Mouse (Mus musculus) cerebellum, adult 9-10 months (tissue): ENCODE results near the gene Shkbp1.
A peak's percentile ranks its signal among the peaks of the same experiment; 100 is the strongest.

Experiments
- DNase-seq: peaks from one replicate; pipeline ENCODE4 v3.0.0; 2022

Gene Shkbp1

DNA sequence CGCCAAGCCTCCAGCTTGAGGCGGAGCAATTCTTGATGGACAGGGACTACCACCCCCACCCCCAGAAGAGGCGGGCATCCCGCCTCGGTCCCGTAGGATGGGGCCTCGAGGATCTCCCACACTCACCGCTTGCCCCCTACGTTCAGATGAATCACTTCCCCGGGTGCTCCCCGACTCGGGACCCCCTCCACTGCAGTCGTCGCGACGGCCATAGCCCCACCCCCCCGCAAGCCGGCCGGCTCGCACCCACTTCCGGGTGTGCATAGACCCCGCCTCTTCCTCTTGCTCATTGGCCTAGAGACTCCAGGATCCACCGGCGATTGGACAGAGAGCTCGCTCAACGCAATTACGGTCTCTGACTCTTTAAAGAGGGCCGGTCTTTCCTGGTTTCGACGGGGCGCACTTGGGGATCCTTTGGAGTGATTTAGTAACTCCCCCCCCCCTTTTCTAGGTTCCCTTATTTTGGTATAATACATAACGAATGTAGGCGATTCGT lies at the start of gene Shkbp1:
TSS of gene Shkbp1 (minus strand) at position 275 of the 496 bp plus-strand sequence.
- DNase-seq, result peak; percentile 86

DNA sequence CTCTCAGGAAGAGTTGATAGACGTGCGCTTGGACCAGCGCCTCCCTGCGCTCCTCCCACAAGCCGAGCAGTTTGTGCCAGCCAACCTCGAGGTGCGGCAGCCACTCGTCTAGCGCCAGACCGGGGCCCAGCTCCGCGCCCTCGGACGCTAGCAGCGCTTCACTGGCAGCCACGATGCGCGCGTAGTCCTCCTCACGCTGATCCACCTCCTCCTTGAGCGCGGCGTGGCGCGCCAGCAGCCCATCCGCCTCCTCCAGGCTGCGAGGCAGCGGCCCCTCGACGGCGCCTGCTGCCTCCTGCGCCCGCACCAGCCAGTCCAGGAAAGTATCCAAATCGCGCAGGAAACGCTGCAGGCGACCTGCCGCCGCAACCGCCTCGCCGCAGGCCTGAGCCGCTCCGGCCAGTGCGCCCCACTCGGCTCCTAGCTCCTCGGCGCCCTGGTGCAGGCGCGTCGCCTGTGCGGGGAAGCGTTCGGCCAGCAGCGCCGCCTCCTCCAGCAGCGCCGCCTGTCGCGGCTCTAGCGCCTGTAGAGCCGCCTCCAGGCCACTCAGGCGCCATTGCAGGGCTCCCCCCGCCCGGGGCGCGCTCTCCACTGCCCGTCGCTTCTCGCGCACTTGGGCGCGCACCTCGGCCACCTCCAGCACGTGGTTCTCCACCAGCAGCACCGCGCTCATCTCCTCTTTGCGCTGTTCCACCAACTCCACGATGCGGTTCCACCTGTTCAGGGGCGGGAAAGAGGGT lies 48.6 kb upstream of the Shkbp1 start:
- peak; percentile 36 for DNase-seq

DNA sequence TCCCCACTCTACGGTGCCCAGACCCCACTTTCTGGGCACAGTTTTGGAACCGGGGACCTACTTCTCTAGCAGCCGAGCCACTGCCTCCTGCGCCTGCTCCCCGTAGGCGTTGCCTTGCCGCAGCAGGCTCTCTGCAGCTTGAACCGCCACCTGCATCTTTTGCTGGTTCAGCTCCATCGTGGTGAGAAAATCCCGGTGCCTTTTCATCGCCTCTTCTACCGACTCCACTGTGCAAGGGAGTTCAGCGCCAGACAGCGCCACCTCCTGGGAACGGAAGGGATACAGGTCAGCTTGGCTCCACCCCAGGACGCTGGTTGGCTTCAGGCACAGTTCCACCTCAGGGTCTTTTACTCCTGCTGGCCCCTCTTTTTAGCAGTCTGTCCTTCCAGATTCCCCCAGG lies 46.9 kb upstream of the Shkbp1 start:
- peak; percentile 89 for DNase-seq

DNA sequence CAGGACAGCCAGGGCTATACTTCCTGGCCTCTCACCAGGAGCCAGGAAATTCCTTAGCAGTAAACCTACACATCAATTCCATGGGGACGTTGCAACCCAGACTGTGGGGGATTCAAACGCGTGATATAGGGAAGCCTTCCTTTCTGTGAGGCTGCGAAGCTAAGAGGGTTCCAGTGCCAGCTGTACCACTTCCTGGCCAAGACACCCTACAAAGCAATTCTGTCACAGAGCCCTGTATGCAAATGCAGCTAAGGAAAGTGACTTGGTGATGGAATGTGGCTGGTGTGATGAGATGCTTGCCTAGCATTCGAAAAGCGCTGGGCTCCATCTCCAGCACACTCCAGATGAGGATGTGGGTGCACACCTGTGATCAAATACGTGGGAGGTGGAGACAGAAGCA lies 44.7 kb upstream of the Shkbp1 start:
- no peak for DNase-seq

DNA sequence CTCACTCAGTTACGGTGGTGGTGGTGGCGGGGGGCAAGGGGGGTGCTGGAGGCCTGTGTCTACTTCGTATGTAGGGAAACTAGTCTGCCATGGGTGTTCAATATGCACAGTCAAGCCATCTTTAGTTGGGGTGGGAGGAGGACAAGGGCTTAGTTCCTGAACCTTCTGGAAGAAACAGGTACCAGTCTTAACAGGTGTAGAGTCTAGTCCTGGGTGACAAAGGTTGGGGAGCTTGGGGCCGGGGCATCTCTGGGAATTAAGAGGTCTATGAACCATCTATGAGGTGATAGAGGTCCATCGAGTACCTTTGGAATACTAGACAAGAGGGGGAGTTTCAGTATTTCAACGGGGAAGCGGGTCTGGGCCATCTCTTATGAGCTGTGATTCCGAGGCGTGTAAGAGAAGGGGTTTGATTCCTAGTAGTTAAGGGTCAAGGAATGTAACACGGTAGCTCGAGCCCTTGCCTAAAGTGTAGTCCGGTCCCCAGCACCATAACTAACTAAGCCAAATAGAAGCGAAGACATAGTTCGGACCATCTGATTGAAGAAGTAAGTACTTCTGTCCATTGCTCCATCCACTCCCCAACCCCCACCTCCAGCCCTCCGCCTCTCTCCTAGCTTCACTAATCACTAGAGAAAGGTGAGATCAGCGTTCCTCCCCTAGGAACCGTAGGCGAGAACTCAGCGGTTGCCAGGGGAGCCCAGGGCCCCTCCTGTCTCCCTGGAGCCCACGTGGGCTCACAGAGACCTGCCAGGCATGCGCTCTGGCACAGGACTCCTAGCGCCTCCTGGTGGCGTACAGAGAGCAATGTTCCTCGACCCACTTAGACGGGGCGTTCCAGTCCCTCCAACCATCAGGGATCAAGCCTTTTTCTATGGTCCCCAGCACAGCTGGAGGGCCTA lies 41.5 kb upstream of the Shkbp1 start:
- DNase-seq, result peak; percentile 68

DNA sequence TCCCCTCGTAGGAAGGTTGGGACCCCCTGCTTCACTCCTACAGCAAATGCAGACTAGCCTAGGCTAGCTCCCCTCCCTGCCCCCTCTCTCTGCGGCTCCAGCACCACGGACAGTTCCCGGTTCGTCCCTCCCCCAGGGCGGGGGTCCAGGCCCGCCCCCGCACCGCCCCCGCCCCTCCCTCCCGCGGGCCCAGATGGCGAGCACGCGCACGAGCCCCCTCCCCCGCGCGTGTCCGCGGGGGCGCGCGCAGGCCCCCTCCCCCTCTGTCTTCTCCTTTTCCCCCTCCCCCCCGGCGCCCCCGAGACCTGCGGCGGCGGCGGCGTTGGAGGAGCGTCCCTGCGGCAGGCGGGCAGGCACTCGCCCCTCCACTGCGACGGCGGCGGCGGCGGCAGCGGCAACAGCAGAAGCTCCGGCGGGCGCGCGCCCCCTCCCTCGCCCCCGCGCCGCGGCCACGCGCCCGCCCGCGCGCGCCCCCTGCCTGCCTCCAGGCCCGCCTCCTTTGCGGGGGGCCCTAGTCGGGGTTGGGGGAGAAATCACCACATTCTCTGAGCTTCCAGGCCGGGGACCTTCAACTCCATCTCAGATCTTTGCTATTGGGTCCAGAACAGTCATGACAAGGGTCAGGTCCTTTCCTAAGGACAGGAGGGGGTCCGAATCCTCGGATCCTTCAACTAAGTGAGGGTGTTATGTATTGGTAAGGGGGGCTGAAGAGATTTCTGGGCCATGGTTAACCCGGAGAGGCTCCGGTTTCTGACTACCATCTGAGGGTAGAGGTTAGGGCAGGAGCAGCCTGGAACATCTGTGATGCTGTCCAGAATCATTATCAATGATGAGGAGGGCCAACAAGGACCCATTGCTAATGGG lies 40.6 kb upstream of the Shkbp1 start:
- DNase-seq, result peak; percentile 74

DNA sequence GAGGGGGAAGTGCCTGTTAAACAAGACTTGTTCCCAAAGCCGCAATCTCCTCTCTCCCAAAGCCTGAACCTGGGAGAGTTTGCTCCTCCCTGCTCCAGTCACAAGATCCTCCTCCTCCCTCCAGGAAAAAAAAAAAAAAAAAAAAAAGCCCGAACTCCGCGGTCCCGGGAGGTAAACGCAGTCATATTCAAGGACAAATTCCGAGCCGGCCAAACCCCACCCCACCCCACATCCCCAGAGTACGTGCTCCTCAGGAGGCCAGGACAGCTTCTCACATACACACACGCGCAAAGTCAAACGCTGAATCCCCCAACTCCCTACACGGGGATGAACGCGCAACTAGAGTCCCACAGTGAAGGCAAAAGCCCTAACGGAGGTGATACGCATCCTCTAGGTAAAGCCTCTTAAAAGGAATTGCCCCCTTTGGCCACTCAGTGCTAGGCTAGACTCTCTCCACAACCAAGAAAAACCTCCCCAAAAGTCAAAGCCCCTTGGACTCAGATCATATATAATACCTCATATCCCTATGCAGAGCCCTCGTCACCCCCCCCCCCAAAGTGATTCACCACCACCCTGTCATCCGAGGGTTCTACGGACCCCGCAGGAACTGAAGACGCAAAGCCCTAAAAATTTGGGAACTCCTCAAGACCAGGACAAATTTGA lies 39.8 kb upstream of the Shkbp1 start:
- peak; percentile 71 for DNase-seq

DNA sequence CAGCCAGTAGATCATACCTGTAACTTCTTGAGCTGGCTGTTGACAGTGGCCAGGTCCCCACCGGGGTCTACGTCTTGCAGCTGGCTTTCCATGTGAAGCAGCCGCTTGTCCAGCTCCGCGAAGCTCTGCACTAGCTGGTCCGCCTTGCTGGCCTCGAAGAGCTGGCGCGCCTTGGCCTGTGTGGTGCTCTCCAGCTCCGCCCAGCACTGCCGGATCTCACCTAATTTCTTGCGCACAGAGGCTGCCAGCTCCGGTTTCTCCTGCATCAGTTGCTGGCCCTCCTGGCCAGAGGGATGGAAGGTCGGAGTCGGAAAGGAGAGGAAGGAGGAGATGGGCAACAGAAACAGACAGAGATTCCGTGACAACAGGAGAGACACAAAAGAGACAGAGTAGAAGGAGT lies 35.6 kb upstream of the Shkbp1 start:
- DNase-seq, result peak; percentile 61

DNA sequence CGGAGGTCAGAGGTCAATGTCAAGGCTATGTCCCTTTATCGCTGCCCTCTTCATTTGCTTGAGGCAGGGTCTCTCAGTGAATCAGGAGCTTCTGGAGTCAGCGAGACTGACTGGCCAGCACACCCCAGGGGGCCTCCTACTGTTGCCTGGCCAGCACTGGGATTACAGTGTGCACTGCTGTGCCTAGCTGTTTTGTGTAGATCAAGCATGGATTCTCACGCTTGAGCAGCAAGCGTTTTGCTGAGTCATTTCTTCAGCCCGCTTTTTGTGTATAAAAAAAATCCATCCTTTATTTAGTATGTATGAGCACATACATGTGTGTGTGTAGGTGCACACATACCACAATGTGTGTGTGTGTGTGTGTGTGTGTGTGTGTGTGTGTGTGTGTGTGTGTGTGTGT lies 33.4 kb upstream of the Shkbp1 start:
- DNase-seq, result no peak

DNA sequence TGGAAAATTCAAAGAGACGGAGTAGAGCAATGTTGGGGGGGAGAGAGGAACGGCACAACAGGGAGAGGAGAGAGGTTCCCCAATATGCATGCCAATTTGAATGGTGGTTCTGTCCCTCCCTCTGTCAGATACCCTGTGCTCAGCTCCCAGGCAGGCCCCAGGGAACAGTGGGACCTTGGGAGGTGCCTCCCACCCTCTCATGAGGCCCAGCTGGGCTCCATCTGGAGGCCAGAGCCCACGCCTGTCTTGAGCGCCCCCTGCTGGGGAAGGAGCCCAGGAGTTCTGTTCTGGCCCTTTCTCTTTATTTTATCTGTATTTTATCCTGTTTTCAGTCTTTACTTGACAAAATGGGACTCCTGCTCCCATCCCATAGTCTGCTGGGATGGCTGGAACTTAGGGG lies 28.9 kb upstream of the Shkbp1 start:
- DNase-seq, result no peak

DNA sequence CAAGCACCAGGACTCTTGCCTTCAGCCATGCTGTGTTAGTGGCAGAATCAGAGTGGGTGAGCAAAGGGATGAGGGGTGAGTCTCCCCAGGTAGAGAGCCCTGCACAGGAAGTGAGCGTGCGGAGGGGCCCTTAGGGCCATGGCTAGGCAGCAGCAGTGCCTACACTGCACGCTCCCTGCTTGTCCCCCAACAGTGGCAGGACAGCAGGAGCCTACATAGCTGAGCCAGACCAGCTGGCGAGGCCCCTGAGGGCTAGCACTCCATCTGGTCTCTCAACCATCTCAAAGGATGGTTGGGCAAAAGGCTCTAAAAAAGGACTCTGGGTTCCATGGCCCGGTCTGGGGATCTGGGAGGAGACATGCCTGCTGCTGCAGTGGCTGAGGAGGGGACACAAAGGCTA lies 28.3 kb upstream of the Shkbp1 start:
- peak; percentile 81 for DNase-seq

DNA sequence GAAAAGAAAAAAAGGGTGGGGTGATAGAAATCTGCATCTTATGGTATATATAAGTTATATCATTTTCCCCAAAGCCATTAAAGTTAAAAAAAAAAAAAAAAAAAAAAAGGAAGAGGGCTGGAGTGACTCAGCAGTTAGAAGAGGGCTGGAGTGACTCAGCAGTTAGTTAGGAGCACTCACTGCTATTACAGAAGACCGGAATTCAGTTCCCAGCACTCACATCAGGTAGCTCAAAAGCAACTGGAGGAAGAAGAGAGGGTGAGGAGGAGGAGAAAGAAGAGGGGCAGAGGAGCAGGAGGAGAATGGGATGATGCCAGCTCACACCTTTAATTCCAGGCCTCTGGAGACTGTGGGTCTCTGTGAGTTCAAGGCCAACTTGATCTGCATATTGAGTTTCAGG lies 27.4 kb upstream of the Shkbp1 start:
- DNase-seq, result no peak

DNA sequence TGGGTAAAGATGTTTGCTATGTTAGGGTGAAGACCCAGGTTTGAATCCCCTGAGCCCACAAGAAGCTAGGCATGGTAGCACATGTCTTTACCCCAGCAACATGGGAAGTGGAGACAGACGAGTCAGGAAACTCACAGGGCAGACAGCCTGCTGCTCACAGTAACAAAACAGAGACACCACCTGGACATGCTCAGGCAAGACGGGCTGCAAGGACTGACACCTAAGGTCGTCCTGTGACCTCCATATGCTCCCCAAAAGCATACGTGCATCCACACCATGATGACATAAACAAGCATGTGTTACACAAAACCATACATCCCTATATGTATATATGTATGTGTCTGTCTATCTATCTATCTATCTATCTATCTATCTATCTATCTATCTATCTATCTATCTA lies 25.7 kb upstream of the Shkbp1 start:
- DNase-seq, result no peak

DNA sequence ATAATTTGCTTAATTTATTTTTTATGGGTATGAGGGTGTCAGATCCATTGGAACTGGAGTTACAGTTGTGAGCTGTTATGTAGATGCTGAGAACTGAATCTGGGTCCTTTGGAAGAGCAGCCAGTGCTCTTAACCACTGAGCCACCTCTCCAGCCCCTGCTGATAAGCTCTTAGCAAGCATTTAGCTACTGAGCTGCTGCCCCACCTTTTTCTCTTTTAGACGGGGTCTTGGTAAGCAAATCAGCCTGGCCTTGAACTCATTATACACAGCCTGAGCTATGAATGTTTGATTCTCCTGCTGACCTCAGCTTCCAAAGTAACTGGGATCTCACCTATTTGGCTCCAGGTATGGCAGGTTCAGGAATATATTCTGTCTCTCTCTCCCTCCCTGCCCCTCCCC lies 25.2 kb upstream of the Shkbp1 start:
- no peak for DNase-seq

DNA sequence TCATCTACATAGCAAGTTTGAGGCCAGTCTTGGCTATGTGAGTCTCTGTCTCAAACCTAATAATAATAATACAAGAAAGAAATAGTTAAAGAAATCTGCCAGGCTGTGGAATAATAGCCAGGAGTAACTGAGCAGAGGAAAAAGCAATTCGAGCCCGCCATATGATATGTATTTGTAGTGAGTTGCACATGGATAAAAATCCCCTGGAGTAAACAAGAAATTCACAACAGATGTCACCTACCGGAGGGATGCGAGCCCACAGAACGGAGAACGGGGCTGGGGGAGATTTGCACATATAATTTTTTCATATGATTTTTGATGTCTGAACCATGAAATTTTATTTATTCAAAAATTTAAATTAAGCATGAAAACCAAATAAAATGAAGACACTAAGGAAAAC lies 24.0 kb upstream of the Shkbp1 start:
- DNase-seq, result no peak

DNA sequence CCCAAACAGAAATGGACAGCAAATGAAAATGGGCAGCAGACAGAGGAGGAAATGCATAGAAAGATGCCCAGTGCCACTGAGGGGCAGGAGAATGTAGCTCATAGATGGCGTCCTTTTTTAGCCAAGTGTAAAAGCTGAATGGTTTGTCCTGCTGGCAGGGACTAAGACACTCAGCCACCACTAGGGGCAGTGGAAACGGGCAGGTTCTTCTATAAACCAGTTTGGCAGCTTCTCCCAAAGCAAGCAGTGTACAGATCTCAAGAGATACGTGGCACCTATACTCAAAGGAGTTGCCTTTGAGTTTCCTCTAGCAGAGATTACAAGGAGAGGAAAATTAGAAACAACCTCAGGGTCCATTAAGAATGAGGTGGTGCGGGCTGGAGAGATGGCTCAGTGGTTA lies 22.6 kb upstream of the Shkbp1 start:
- DNase-seq, result no peak

DNA sequence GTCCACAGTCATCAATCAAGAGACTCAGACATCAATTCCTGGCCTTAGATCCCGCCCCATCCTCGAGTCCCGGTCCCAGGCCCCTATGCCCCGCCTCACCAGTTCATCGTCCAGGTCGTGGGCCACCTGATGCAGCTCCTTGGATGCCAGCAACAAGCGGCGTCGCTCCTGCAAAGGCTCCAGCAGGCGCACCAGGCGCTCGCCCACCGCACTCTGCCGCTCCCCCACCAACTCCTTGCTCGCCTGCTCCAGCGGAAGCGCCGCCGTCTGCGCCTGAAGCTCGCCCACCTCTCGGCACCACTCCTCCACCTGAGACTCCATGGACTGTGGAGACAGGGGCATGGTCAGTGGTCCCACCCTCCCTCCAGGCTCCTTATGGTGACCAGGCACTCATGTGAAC lies 19.5 kb upstream of the Shkbp1 start:
- DNase-seq, result no peak

DNA sequence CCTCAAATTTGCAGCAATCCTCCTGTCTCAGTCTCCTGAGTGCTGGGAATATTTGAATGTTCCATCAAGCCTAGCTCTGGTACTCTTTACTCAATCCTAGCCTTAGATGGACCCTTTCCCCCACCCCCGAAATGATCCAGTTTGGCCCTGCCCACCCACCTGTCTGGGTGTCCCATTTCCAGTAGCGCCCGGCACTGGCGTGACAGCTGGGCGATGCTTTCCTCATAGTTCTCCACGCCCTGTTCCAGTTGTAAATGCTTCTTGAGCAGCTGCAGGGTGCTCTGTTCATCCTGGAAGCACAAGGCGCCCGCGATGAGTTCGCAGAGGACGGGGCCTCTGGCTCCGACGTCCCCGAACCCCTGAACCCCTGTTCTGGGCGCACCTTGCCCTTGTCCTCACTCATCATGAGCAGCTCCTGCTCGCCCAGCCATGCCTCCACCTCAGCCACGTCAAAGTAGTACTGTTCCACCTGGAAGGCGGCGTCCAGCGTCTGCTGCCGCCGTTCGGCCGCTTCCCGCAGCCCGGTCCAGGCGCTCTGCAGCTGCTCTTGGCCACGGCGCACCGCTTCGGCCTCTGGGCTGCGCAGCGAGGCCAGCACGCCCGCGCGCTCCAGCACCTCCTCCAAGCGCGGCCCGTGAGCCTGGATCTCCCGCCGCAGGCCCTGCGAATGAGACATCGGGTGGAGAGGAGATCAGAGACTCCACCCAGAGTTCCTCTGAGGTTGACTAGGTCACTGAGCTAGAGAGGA lies 16.1 kb upstream of the Shkbp1 start:
- DNase-seq, result no peak

DNA sequence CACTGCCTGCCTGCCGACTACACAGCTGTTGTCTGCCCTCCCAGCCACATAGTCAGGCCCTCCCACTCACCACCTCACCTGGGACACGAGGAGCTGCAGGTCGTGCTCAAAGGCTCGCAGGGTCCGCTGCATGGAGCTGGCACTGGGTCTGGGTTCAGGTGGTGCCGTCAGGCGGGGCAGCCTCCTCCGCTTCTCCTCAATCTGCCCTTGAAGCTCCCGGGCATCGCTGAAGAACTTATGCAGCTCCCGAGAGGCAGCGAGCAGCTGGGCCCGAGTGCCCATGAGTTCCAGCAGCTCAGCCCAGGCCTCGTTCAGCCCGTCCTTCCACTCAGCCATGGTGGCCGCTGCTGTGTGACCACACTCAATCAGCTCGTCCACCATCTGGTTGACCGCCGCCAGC lies 13.3 kb upstream of the Shkbp1 start:
- no peak for DNase-seq

DNA sequence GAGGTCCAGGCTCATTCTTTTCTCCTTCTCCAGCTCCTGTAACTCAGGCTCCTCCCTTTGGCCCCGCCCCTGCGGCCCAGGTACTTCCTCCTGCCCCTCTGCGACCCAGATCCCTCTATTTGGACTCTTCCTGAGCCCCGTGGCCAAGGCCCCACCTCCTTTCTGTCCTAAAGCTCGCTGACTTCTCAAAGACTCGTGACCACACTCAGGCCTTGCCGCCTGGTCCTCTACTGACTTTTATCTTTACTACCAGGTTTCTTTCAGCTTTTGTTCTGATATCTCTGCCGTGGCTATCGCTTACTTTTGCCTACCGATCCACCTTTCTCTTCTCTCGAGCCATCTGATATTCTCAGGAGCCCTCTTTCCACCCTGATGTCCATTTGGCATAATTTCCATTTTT lies 12.2 kb upstream of the Shkbp1 start:
- no peak for DNase-seq

DNA sequence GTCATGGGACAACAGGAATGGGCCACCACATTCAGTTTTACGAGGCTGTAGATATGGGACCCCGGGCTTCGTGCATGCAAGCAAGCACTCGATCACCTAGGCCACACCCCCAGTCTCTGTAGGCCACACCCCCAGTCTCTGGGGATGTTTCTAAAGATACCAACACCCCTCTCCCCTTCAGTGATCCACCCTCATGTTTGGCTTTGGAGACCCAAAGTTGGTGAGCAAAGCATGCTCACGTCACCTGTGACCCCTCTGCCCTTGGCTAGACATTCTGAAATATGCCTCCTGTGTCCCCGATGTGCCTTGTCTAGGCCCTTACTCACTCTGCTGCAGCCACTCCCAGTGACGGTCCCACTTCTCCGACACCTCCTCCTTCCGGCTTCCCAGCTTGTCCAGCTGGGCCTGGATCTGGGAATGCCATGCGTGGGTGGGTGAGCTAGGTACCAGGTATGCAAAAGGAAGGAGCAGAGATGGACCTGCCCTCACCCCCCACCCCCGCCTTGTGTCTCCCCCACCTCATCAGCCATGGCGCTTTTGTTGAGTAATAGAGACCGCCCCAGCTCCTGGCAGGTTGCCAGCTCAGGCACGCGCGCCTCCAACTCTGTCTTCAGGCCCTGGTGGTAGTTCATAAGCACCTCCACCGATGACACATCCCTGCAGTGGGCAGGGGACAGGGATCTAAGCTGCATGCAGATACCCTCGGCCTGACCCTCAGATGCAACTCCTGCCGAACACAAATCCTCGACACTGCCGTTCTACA lies 10.4 kb upstream of the Shkbp1 start:
- no peak for DNase-seq
